Mouse (Mus musculus) left cerebral cortex, adult 6 months (tissue): ENCODE results near the gene Fkbp8. TPM values are rescaled to one million over a fixed set of nuclear protein-coding genes. Genes with fewer than 3 reads are reported as not detected.

ENCODE experiments used
- long read RNA-seq, 2 experiments: library from polyadenylated mRNA; unstranded; transcript quantifications; one replicate each; pipeline ENCODE4 v2.0.0; 2019 to 2020
- polyA plus RNA-seq: library from polyadenylated mRNA; unstranded; fragments of <200 nt; fragmentation: Nextera tagmentation; gene quantifications from 2 replicates; pipeline ENCODE4 v1.2.3, GENCODE M21; 2021

Gene Fkbp8
- 287 and 603 TPM in 2 replicates for polyA plus RNA-seq
- long read RNA-seq, experiment 1, transcript Fkbp8-204 (9 exons, 1,799 nt), result major isoform, 688 of 1,859 reads
- long read RNA-seq, experiment 1, transcript Fkbp8-202 (9 exons, 1,720 nt), result minor isoform, 107 of 1,859 reads
- long read RNA-seq, experiment 1, transcript Fkbp8-201 (9 exons, 1,698 nt), result minor isoform, 495 of 1,859 reads
- long read RNA-seq, experiment 1, partial matches to known transcripts, result 270 of 1,859 reads
- long read RNA-seq, experiment 1, other reads (novel, unspliced or antisense), result 294 of 1,859 reads
- long read RNA-seq, experiment 2, transcript Fkbp8-202 (9 exons, 1,720 nt), result minor isoform, 16 of 333 reads
- long read RNA-seq, experiment 2, transcript Fkbp8-209 (4 exons, 944 nt), result minor isoform, 8 of 333 reads
- long read RNA-seq, experiment 2, transcript Fkbp8-201 (9 exons, 1,698 nt), result minor isoform, 57 of 333 reads
- long read RNA-seq, experiment 2, transcript Fkbp8-204 (9 exons, 1,799 nt), result major isoform, 107 of 333 reads
- long read RNA-seq, experiment 2, partial matches to known transcripts, result 96 of 333 reads
- long read RNA-seq, experiment 2, other reads (novel, unspliced or antisense), result 48 of 333 reads

DNA sequence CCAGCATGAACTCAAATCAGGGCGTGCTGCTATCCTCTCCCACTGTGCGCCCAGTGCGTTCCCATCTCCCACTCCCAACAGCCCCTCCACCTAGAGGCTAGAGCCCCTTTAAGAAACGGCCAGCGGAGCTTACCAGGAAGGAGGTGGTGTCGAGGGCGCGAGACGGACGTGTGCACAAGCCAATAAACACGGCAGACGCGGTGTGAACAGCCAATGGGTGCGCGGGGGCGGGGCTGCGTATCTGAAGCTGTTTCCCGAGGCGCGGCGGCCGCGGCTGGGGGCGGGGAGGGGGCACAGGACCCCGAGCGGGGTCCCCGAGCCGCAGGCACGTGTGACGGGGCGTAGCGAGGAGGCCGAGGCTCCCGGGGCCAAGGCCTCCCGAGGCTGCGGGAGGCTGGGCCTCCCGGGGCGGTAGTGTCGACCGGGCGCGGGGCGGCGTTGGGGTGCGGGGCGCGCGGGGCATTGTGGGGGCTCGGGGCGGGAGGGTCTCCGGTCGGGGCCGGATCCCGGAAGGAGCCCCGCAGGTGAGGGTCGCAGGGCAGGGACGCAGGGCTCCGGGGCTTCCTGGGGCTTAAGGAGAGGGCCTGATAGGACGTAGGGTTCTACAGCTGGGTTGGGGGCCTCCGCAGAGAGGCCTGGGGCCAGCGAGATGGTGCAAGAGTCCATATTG lies at the start of gene Fkbp8, which contains the start of gene Kxd1:
Gene Fkbp8, plus strand, starts transcription at position 213 of the 670 bp plus-strand sequence.
Gene Kxd1, minus strand, starts transcription at position 445 of the 670 bp plus-strand sequence.

DNA sequence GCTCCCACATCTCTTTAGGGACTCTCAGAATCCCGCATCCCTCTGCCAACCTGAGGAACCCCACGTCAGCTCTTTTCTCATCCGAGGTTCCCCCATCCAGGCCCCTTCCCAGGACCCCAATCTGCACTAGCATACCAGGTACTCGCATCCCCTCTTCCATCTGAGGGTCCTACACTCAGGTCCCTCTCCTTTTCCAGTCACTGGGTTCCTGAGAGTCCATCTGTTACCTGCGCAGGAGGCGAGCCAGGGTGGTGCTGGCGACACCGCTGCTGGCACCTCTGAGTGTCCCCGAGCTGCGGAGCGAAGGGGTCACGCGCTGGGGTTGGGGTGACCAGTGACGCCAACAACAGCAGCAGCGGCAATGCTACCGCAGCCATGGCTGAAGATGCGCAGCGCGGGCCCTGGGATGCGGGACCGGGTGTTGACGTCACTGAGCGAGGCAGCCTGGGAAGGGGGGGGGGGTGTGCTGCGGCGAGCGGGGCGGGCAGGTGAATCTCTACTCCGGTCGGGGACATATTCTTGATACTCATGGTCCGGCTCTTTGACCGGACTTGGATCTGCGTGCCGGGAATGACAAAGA lies 40.5 kb upstream of the Fkbp8 start, which contains the start of gene Tmem59l:
Gene Tmem59l, minus strand, starts transcription at position 418 of the 580 bp plus-strand sequence.

DNA sequence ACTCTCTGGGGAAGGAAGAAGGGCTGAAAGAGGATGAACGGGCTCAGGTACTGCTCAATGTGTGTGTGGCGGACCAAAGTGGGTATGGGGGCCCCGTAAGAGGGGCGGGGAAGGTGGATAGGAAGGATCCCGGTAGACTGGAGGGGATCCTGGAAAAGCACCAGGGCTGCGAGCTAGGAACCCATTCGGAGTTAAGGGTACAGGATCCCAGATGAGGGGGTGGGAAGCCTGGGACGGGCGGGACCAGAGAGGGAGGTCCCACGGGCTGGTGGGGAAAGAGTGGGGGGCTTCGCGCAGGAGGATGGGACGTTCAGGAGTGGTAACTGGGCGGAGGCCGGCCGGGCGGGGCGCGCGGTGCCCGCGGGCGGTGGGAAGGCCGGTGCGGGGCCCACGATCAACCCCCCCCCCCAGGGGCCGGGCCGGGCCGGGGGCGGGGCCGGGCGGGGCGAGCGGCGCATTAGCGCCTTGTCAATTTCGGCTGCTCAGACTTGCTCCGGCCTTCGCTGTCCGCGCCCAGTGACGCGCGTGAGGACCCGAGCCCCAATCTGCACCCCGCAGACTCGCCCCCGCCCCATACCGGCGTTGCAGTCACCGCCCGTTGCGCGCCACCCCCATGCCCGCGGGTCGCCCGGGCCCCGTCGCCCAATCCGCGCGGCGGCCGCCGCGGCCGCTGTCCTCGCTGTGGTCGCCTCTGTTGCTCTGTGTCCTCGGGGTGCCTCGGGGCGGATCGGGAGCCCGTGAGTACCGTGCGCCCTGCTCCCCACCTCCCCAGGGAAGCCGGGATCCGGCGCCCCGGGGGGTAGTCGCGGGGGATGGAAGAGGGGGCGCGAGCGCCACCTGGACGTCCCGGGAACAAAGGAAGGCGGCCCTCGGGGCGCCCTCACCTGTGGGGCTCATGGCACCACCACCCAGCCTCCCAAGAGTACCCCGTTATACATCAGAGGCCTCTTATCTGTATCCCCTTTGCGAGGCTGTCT lies 34.6 kb upstream of the Fkbp8 start, which contains the start of gene Crlf1:
Gene Crlf1, plus strand, starts transcription at position 495 of the 977 bp plus-strand sequence.

DNA sequence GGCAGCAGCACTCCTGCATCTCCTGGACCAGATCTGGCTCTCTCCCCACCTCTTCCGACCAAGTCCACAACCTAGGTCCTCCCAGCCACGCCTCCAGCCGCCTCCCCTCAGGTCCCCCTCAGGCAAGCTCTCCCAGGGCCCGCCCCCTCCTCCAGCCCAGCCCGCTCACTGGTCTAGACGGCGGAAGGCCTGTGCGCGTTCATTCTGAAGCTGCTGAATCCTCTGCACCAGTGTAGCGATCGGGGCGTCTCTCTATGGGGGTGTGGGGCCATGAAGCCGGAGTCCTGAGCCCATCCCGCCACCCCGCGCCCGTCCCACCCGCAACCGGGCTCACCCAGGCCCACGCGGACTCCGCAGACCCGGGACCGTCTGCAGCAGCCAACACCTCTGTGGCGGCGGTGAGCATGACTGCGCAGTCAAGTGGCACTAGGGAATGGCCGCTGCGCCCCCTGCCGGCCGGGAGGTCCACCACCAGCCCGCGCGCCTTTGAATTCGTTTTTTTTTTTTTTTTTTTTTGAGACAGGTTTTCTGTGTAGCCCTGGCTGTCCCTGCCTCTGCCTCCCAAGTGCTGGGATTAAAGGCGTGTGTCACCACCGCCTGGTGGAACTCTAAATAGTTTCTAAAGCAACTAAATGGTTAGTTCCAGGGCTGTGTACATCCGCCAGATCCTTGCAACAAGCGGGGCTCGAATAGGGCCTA lies 21.0 kb upstream of the Fkbp8 start, which contains the start of gene Rex1bd:
Gene Rex1bd, minus strand, starts transcription at position 425 of the 699 bp plus-strand sequence.

DNA sequence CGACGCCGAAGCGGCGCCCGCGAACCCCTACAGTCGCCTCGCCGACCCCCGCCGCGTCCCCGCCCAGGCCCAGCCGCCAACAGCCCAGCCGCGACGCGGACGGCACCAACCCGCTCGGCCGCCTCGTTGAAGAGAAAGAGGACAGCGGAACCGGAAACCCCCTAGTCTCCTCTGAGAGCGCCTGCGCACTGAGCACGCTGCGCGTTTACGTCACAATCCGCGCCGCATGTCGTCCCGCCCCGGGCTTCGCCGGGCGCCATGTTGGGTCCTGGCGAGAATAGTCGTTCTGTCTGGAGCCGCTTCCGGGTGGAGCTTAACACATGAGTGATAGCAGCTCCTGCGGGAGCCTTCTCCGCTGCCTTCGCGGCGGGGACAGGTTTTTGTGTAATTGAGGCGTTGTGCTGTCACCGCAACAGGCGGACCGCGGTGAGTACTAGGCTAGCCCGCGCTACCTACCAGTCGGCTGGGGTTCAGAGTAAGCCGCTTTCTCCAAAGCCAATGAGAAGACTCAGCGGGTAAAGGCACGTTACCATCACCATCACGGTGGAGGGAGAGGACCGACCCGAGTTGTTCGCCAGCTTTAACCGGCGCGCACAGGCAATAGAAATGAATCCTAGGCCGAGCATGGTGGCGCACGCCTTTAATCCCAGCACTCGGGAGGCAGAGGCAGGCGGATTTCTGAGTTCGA lies 17.2 kb upstream of the Fkbp8 start, which contains the start of gene Uba52:
Gene Uba52, minus strand, starts transcription at position 574 of the 688 bp plus-strand sequence.

DNA sequence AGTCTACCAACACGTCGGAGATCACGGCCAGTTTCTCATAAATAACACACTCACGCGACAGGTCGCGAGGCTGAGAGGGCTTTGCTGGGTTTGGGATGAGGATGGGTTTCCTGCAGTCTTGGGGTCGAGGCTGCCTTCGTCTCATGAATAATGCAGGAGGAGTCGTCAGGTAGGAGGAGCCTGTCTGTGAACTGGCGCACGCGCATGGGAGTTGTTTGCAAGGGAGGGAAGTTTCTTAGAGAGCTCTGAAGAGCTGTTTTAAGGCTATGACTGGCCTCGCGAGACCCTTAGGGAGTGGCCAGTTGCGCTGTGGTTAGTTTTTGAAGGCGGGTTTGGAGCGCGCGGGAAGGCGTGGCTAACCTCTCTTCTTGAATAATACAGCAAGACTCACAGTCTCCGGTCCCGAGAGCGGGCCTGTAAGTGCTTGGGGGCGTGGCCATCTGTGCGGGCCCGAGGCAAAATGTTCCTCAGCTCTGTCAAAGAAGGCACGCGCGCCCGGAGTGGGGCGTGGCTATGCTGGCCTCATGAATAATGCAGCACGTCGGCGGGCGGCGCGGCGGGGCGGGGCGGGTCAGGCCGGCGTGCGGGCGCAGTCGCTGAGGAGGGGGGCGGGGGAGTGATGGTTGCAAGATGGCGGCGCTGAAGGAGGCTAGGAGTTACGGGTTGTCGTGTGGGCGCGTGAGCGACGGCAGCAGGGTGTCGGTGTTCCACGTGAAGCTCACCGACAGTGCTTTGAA lies 11.7 kb downstream of the Fkbp8 start, which contains the start of gene Ell:
Gene Ell, plus strand, starts transcription at position 381 of the 737 bp plus-strand sequence.

Other genes starting within 250 kb of the Fkbp8 start
- gene Homer3, start 244.9 kb upstream of the Fkbp8 start, polyA plus RNA-seq, result 2.0 and 6.7 TPM in 2 replicates
- 21.0 and 26.7 TPM in 2 replicates for gene Ddx49, start 225.2 kb upstream of the Fkbp8 start, polyA plus RNA-seq
- gene Cope, start 225.2 kb upstream of the Fkbp8 start, polyA plus RNA-seq, result 306 and 417 TPM in 2 replicates
- 86.2 and 92.0 TPM in 2 replicates for gene Cers1, start 211.9 kb upstream of the Fkbp8 start, polyA plus RNA-seq
- gene Gdf1, start 197.9 kb upstream of the Fkbp8 start, polyA plus RNA-seq, result 8.7 and 22.3 TPM in 2 replicates
- gene Upf1, start 174.4 kb upstream of the Fkbp8 start, polyA plus RNA-seq, result 4.3 and 7.7 TPM in 2 replicates
- 0.23 and 0.41 TPM in 2 replicates for gene Comp, start 154.2 kb upstream of the Fkbp8 start, polyA plus RNA-seq
- 53.2 and 75.6 TPM in 2 replicates for gene Crtc1, start 88.1 kb upstream of the Fkbp8 start, polyA plus RNA-seq
- gene Klhl26, start 50.8 kb upstream of the Fkbp8 start, polyA plus RNA-seq, result 30.8 and 37.7 TPM in 2 replicates
- 550 and 567 TPM in 2 replicates for gene Tmem59l, start 40.4 kb upstream of the Fkbp8 start, polyA plus RNA-seq
- 0.81 and 2.0 TPM in 2 replicates for gene Crlf1, start 34.6 kb upstream of the Fkbp8 start, polyA plus RNA-seq
- gene Rex1bd, start 21.0 kb upstream of the Fkbp8 start, polyA plus RNA-seq, result 347 and 396 TPM in 2 replicates
- 3,921 and 4,944 TPM in 2 replicates for gene Uba52, start 16.9 kb upstream of the Fkbp8 start, polyA plus RNA-seq
- 73.8 and 77.6 TPM in 2 replicates for gene Kxd1, start 232 bp downstream of the Fkbp8 start, polyA plus RNA-seq
- 3.9 and 9.1 TPM in 2 replicates for gene Ell, start 11.7 kb downstream of the Fkbp8 start, polyA plus RNA-seq
- gene Isyna1, start 66.6 kb downstream of the Fkbp8 start, polyA plus RNA-seq, result 36.5 and 38.4 TPM in 2 replicates
- gene Ssbp4, start 81.1 kb downstream of the Fkbp8 start, polyA plus RNA-seq, result 88.8 and 293 TPM in 2 replicates
- gene Lrrc25, start 88.4 kb downstream of the Fkbp8 start, polyA plus RNA-seq, result 0.72 and 1.7 TPM in 2 replicates
- 0.23 TPM in 1 of 2 replicates, not detected in the other for gene Gdf15, start 104.7 kb downstream of the Fkbp8 start, polyA plus RNA-seq
- 11.0 and 11.5 TPM in 2 replicates for gene Pgpep1, start 132.7 kb downstream of the Fkbp8 start, polyA plus RNA-seq
- 222 and 248 TPM in 2 replicates for gene Lsm4, start 145.5 kb downstream of the Fkbp8 start, polyA plus RNA-seq
- gene Jund, start 171.2 kb downstream of the Fkbp8 start, polyA plus RNA-seq, result 5.3 and 148 TPM in 2 replicates
- gene Iqcn, start 175.7 kb downstream of the Fkbp8 start, polyA plus RNA-seq, result 0.03 TPM in 1 of 2 replicates, not detected in the other
- gene Gm3336, start 190.8 kb downstream of the Fkbp8 start, polyA plus RNA-seq, result 0.19 and 0.25 TPM in 2 replicates
- gene Pde4c, start 196.0 kb downstream of the Fkbp8 start, polyA plus RNA-seq, result 0.18 and 0.60 TPM in 2 replicates
- gene Rab3a, start 227.0 kb downstream of the Fkbp8 start, polyA plus RNA-seq, result 895 and 1,300 TPM in 2 replicates
- 100 and 108 TPM in 2 replicates for gene Mpv17l2, start 233.2 kb downstream of the Fkbp8 start, polyA plus RNA-seq
- gene Pik3r2, start 249.0 kb downstream of the Fkbp8 start, polyA plus RNA-seq, result 82.0 and 99.2 TPM in 2 replicates